Mouse (Mus musculus): Measurements from ENCODE around the gene Aldh3b2. TPM values are rescaled to one million over a fixed set of nuclear protein-coding genes. Genes with fewer than 3 reads are reported as not detected.
"Not testable (repeated sequence)": the region's sequence is repeated elsewhere in the genome, so short reads cannot be mapped to it uniquely, and the experiment has no call there.

Gene Aldh3b2
- polyA plus RNA-seq, 1 experiment from 2014 or later, result 25.3 TPM

GRCm38 (mm10) chr19:3948546-3948945 is 23.6 kb upstream of the Aldh3b2 start:
- Histone ChIP-seq H3K27me3 (no peaks in the 10 kb centered on the region), H3K4me2 (replicated peaks) (no peak overlapping the region), H3K4me1 (no peaks in the 10 kb centered on the region), H3K9me3 (replicated peaks) (no peaks in the 10 kb centered on the region), H3K27ac (replicated peaks) (no peak overlapping the region), H3K36me3 (no peaks in the 10 kb centered on the region), H3K4me3 (replicated peaks) (no peak overlapping the region), H3K9ac (no peak overlapping the region)
- no peak for ATAC-seq (ENCODE audit: insufficient number of reproducible peaks, low FRiP score, low TSS enrichment, low read depth)
- WGBS, result 66% methylated on average over 14 of the region's 14 CpGs

- 79% methylated on average over 3 of the region's 3 CpGs for WGBS
- no peak for ATAC-seq (ENCODE audit: insufficient number of reproducible peaks, low FRiP score, low TSS enrichment, low read depth)
- H3K27ac ChIP-seq (replicated peaks), result no peak overlapping the region
- no peak overlapping the region for H3K4me2 ChIP-seq (replicated peaks)
- H3K9ac ChIP-seq, result no peak overlapping the region
- no peaks in the 10 kb centered on the region for H3K36me3 ChIP-seq
- no peaks in the 10 kb centered on the region for H3K27me3 ChIP-seq
- H3K9me3 ChIP-seq (replicated peaks), result no peaks in the 10 kb centered on the region
- no peak overlapping the region for H3K4me3 ChIP-seq (replicated peaks)
- no peaks in the 10 kb centered on the region for H3K4me1 ChIP-seq
Measured at GRCm38 (mm10) chr19:3950331-3950730, 21.8 kb upstream of the Aldh3b2 start.

GRCm38 (mm10) chr19:3951461-3951860 is 20.7 kb upstream of the Aldh3b2 start:
- no peak for ATAC-seq (ENCODE audit: insufficient number of reproducible peaks, low FRiP score, low TSS enrichment, low read depth)
- H3K4me3 ChIP-seq (replicated peaks), result no peak overlapping the region
- no peaks in the 10 kb centered on the region for H3K4me1 ChIP-seq
- H3K9ac ChIP-seq, result no peak overlapping the region
- no peak overlapping the region for H3K4me2 ChIP-seq (replicated peaks)
- H3K36me3 ChIP-seq, result no peaks in the 10 kb centered on the region
- H3K9me3 ChIP-seq (replicated peaks), result no peaks in the 10 kb centered on the region
- no peaks in the 10 kb centered on the region for H3K27me3 ChIP-seq
- H3K27ac ChIP-seq (replicated peaks), result no peak overlapping the region

- H3K4me2 ChIP-seq (replicated peaks), result no peak overlapping the region
- H3K4me3 ChIP-seq (replicated peaks), result no peak overlapping the region
- no peaks in the 10 kb centered on the region for H3K4me1 ChIP-seq
- WGBS, result 46% methylated on average over 1 of the region's 1 CpGs
- ATAC-seq (ENCODE audit: insufficient number of reproducible peaks, low FRiP score, low TSS enrichment, low read depth), result no peak
- no peaks in the 10 kb centered on the region for H3K36me3 ChIP-seq
- no peaks in the 10 kb centered on the region for H3K27me3 ChIP-seq
- H3K27ac ChIP-seq (replicated peaks), result no peak overlapping the region
- no peaks in the 10 kb centered on the region for H3K9me3 ChIP-seq (replicated peaks)
- no peak overlapping the region for H3K9ac ChIP-seq
Measured at GRCm38 (mm10) chr19:3952099-3952498, 20.0 kb upstream of the Aldh3b2 start.

GRCm38 (mm10) chr19:3955033-3955432 is 17.1 kb upstream of the Aldh3b2 start:
- 68% methylated on average over 3 of the region's 3 CpGs for WGBS
- Histone ChIP-seq H3K4me2 (replicated peaks) (no peak overlapping the region), H3K27me3 (no peaks in the 10 kb centered on the region), H3K4me3 (replicated peaks) (no peak overlapping the region), H3K4me1 (no peaks in the 10 kb centered on the region), H3K27ac (replicated peaks) (no peak overlapping the region), H3K9ac (no peak overlapping the region), H3K36me3 (no peaks in the 10 kb centered on the region), H3K9me3 (replicated peaks) (no peaks in the 10 kb centered on the region)
- no peak for ATAC-seq (ENCODE audit: insufficient number of reproducible peaks, low FRiP score, low TSS enrichment, low read depth)

DNA sequence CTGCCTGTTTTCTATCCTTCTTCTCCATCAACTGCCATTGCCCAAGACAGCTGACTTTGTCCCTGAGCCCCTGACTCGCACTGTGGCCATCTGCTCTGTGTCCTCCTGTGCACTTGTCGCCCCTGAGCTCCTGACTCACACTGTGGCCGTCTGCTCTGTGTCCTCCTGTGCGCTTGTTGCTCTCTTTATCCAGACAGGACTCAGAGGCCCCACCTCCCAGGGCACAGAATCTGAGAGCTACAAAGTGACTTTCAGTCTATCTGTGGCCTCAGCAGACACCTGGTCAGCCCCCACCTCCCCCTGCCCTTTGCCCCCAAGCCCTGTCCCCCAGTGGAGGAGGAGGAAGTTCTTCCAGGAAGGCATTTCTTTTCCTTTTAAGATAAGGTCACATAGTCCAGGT is 16.3 kb upstream of the Aldh3b2 start:
- no peaks in the 10 kb centered on the region for H3K27me3 ChIP-seq
- ATAC-seq (ENCODE audit: insufficient number of reproducible peaks, low FRiP score, low TSS enrichment, low read depth), result no peak
- no peak overlapping the region for H3K9ac ChIP-seq

DNA sequence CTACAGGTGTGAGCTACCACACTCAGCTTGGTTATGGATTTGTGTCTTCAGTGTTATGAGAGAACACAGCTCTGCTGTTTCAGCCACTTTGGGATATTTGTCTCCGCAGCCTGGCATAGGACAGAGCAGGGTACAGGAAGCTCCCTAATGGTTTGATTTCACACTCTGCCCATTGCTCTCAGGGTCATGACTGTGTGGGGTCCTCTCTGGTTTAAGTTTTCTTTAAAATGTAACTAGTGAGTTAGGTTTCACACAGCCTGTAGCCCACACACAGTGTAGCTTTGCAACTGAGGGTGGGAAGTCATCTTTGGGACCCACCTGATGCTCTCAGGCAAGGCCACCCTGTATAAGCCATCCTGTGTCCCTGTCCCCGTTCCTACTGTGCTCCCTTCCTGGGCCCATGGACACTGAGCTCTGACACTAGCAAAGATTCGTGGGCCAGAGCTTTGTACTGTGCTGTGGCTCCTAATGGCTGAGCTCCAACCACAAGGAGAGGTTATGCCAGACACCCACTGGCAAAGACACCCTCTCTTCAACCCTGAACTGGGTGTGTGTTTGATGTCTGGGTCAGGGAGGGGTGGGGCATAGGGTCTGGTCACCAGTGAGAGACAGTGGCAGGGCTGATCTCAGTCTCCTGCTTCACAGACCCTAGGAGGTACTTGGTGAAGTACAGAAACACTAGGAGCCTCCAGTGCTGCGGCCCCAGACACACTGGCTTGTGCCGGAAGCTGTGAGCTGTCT is 14.7 kb upstream of the Aldh3b2 start:
- not testable (repeated sequence) for H3K4me1 ChIP-seq; H3K9ac ChIP-seq; ATAC-seq (ENCODE audit: insufficient number of reproducible peaks, low FRiP score, low TSS enrichment, low read depth); H3K27me3 ChIP-seq; H3K36me3 ChIP-seq; H3K9me3 ChIP-seq (replicated peaks); H3K27ac ChIP-seq (replicated peaks); H3K4me2 ChIP-seq (replicated peaks); H3K4me3 ChIP-seq (replicated peaks)
- WGBS, result 77% methylated on average over 5 of the region's 5 CpGs

More for the DNA sequence above, 16.3 kb upstream of the Aldh3b2 start:
- Histone ChIP-seq H3K36me3 (no peaks in the 10 kb centered on the region), H3K4me2 (replicated peaks) (no peak overlapping the region), H3K4me1 (no peaks in the 10 kb centered on the region), H3K27ac (replicated peaks) (no peak overlapping the region), H3K9me3 (replicated peaks) (no peaks in the 10 kb centered on the region), H3K4me3 (replicated peaks) (no peak overlapping the region)
- 57% methylated on average over 4 of the region's 4 CpGs for WGBS

DNA sequence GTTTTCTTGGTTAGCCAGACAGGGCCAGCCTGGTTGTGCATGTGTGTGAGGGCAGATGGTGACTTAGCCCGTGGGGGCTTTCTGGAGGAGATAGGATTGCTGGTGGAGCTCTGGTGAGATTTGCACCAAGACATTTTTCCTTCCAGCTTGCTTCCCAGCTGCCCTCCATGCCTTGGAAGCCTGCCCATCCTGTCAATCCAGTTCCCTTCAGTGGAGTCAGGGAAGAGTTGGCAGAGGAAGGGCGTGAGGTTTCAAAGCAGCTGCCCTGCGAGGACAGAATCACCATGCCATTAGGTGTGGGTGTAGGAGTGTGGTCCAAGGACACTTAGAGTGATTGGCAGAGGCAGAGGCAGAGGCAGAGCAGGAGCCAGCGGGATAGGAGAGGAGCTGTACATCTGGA is 13.7 kb upstream of the Aldh3b2 start, which contains the start of gene Aldh3b3:
TSS of gene Aldh3b3 (plus strand) at position 176 of the 400 bp plus-strand sequence.
- Histone ChIP-seq H3K27ac (replicated peaks) (no peak within 1 kb of the TSS), H3K9me3 (replicated peaks) (no peaks in the 10 kb centered on the region), H3K4me2 (replicated peaks) (no peak within 1 kb of the TSS), H3K27me3 (no peaks in the 10 kb centered on the region), H3K4me1 (no peaks in the 10 kb centered on the region), H3K4me3 (replicated peaks) (no peak within 1 kb of the TSS), H3K36me3 (no peaks in the 10 kb centered on the region), H3K9ac (no peak within 1 kb of the TSS)
- WGBS, result 56% methylated on average over 4 of the region's 4 CpGs
- no peak for ATAC-seq (ENCODE audit: insufficient number of reproducible peaks, low FRiP score, low TSS enrichment, low read depth)

GRCm38 (mm10) chr19:3959030-3959429 is 13.1 kb upstream of the Aldh3b2 start:
- ATAC-seq (ENCODE audit: insufficient number of reproducible peaks, low FRiP score, low TSS enrichment, low read depth), result no peak
- H3K27me3 ChIP-seq, result no peaks in the 10 kb centered on the region
- no peaks in the 10 kb centered on the region for H3K36me3 ChIP-seq
- no peak overlapping the region for H3K4me2 ChIP-seq (replicated peaks)
- no peak overlapping the region for H3K4me3 ChIP-seq (replicated peaks)
- H3K9me3 ChIP-seq (replicated peaks), result no peaks in the 10 kb centered on the region
- no peak overlapping the region for H3K9ac ChIP-seq
- H3K4me1 ChIP-seq, result no peaks in the 10 kb centered on the region
- no peak overlapping the region for H3K27ac ChIP-seq (replicated peaks)

DNA sequence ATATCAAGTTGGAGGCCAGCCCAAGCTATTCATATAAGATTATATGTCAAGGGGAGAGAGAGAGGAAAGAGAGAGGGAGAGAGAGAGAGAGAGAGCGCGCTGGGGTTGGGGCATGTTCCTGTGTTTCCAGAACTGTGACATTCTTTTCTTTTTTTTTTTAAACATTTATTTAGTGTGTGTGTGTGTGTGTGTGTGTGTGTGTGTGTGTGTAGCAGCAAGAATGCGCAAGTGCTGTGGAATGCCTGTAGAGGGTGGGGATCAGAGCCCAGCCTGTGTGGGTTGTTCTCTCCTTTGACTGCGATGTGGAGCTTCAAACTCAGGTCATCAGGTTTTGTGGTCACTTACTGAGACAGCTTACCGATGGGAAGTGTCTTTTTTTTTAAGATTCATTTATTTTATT is 11.9 kb upstream of the Aldh3b2 start:
- no peaks in the 10 kb centered on the region for H3K36me3 ChIP-seq
- H3K27ac ChIP-seq (replicated peaks), result no peak overlapping the region
- no peak overlapping the region for H3K4me3 ChIP-seq (replicated peaks)
- H3K9me3 ChIP-seq (replicated peaks), result no peaks in the 10 kb centered on the region
- WGBS, result 69% methylated on average over 5 of the region's 5 CpGs
- H3K4me2 ChIP-seq (replicated peaks), result no peak overlapping the region
- H3K9ac ChIP-seq, result no peak overlapping the region
- no peaks in the 10 kb centered on the region for H3K4me1 ChIP-seq
- ATAC-seq (ENCODE audit: insufficient number of reproducible peaks, low FRiP score, low TSS enrichment, low read depth), result no peak
- H3K27me3 ChIP-seq, result no peaks in the 10 kb centered on the region

DNA sequence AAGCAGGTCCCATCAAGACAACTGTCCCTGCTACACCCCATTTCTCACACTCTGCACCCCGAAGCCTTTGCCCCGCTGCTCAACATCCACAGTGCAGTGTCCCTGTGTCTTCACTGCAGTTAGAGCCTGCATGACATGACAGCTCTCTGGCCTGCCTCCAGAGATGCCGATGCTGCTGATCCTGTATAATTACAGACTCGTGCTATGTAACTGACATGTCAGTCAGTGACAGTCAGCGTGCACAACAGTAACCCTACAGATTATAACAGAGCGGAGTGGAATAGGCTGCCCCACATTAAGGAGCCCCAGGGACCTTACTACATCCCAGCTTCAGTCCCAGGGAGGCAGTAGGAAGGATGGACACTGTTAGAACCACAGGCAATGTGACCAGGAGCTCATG is 10.3 kb upstream of the Aldh3b2 start:
- H3K4me3 ChIP-seq (replicated peaks); H3K27ac ChIP-seq (replicated peaks); H3K9ac ChIP-seq; H3K36me3 ChIP-seq; H3K4me1 ChIP-seq; ATAC-seq (ENCODE audit: insufficient number of reproducible peaks, low FRiP score, low TSS enrichment, low read depth); H3K9me3 ChIP-seq (replicated peaks); H3K4me2 ChIP-seq (replicated peaks); H3K27me3 ChIP-seq: not testable (repeated sequence)
- WGBS, result 60% methylated on average over 6 of the region's 6 CpGs

DNA sequence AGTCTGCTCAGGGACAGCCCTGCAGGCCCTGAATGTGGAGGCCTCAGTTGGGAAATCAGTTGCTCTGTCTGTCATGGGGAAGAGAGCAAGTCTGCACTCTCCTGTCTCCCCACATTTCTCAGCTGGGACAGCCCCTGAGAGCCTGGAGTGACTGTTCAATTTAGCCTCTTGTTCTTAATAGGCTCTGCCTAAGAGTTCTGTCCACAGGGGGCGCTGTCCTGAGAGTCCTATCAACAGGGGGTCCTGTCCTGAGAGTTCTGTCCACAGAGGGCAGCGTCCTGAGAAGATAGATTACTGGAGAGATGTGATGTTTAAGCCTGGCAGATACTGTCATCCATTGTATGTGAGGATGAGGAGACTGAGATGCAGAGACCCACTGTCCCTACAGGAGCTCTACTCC is 9.7 kb upstream of the Aldh3b2 start:
- Histone ChIP-seq H3K36me3 (no peaks in the 10 kb centered on the region), H3K27me3 (no peaks in the 10 kb centered on the region), H3K4me1 (no peaks in the 10 kb centered on the region), H3K4me3 (replicated peaks) (no peak overlapping the region), H3K9me3 (replicated peaks) (no peaks in the 10 kb centered on the region), H3K9ac (no peak overlapping the region), H3K27ac (replicated peaks) (no peak overlapping the region), H3K4me2 (replicated peaks) (no peak overlapping the region)
- ATAC-seq (ENCODE audit: insufficient number of reproducible peaks, low FRiP score, low TSS enrichment, low read depth), result no peak
- 15% methylated on average over 2 of the region's 2 CpGs for WGBS

All from embryonic facial prominence, embryonic 15.5 days (tissue).